Mouse (Mus musculus) urinary bladder, adult 18-20 months (tissue): ENCODE data around the gene Ssr2.
"Not testable (repeated sequence)": the region's sequence is repeated elsewhere in the genome, so short reads cannot be mapped to it uniquely, and the experiment has no call there.

ENCODE experiments used
- DNase-seq, 2 experiments: peaks; one replicate each; pipeline ENCODE4 v3.0.0; 2022; ENCODE audit warnings: low spot score in 2 of 2, mixed read lengths in 2 of 2

The Ssr2 gene

GRCm38 (mm10) chr3:88596547-88596946, 20.9 kb downstream of the Ssr2 start:
- not testable (repeated sequence) for DNase-seq

DNA sequence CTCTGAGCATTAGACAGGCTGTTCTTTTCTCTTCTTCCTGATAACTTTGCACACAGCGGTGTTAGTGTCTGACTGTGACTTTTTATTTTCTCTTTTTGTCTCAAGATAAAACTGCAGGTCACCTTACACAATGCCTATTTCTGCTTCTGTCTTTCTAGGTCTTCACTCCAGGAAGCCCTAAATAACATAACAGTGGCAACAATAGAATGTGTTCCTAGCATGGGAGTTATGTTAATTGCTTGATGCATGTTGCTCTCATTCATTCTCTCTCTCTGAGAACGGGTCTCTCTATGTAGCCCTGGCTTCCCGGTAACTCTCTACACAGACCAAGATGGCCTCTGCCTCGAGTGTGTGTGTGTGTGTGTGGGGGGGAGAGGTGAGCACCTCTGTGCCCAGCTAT, 26.8 kb downstream of the Ssr2 start:
- no peak for DNase-seq

- DNase-seq: peak; percentile 54 to 62
Observed at GRCm38 (mm10) chr3:88603714-88604161, 28.1 kb downstream of the Ssr2 start.

GRCm38 (mm10) chr3:88604863-88605262, 29.2 kb downstream of the Ssr2 start:
- no peak for DNase-seq

DNA sequence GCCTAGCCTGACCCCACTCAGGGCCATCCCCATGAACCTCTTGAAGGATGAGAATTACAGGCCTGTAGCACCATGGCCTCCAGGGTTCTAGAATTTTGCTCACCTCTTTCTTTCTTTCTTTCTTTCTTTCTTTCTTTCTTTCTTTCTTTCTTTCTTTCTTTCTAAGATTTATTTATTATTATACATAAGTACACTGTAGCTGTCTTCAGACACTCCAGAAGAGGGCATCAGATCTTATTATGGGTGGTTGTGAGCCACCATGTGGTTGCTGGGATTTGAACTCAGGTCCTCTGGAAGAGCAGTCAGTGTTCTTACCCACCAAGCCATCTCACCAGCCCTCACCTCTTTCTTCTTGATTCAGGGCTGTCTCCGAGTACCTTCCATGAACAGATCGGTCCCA, 30.0 kb downstream of the Ssr2 start, which contains the start of gene Arhgef2:
TSS of gene Arhgef2 (plus strand) at position 301 of the 400 bp plus-strand sequence.
- DNase-seq: not testable (repeated sequence)

GRCm38 (mm10) chr3:88607065-88607757, 31.5 kb downstream of the Ssr2 start:
- peak; percentile 78 to 80 for DNase-seq

- DNase-seq: no peak
Observed at GRCm38 (mm10) chr3:88607758-88608138, 32.1 kb downstream of the Ssr2 start.

DNA sequence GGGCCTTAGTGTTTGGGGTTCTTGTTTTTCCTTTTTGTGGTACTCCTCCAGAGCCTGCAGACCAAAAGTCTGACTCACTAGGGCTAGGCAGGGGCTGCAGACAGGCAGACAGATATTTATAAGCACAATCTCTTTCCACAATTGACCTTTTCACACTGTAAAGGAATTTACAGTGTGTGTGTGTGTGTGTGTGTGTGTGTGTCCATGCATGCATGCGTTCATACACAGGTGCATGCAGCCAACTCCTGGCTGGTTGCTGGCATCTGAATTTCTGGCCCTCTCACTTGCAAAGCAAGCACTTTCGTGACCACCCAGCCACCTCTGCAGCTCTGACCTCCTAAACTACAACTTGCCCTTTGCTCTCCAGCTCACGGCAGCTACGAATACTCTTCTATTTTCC, 33.4 kb downstream of the Ssr2 start:
- DNase-seq: no peak

DNA sequence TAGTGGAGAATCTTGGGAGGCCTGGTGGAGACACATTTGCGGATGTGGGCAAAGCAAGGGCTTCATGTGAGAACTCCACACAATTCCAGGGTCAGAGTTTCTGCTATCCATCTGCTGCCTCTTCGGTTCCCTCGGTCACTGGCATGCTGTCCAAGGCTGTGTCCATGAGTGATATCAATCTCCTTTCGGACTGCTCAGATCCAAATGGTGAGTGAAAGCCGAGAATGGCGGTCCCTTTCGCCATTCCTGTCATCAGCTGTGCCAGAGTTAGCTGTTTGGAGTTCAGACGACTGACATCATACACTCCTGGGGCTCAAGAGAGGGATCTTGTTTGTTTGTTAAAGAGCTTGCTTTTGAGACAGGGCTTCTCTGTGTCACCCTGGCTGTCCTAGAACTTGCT, 38.7 kb downstream of the Ssr2 start:
- no peak for DNase-seq

DNA sequence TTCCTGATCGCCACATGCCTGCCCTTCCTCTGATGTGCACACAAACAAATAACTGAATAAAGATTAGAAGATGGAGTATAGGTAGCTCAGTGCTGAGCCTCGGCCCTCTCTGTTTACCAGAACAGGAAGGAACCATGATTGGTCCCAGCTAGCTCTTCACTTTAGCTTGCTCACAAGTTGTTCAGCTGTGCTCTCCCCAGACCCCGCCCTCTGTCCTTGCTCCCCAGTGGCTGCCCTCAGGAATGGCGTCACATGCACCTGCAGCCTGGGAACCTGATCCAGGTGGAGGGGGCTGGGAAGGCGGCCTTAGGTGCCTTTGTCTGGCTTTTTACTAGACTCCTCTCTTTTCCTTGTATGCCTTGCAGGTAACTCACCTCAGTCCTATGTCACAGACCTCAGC, 39.4 kb downstream of the Ssr2 start:
- no peak for DNase-seq

DNA sequence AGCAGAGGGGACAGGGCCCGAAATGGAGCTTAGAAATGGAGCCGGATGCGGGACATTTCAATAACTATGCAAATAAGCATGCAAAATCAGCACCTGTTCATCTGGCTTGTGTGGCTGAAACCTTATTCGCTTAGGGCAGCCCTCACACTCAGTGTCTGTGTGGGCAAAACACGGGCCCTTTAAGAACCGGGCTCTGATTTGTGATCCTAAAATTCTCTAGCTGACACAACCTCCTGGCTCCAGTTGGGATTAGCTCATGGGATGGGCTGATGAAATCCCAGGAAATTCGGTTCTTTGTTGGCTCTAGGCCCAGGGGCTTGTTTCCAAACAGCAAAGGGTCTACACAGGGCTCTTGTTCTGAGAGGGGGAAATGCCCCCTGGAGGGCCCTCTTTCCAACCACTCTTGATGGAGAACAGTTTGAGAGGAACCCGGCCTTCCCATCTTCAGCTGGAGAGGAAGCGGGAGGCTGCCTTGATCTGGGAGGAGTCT, 40.3 kb downstream of the Ssr2 start:
- peak in 1 of 2 experiments; percentile 52 for DNase-seq

DNA sequence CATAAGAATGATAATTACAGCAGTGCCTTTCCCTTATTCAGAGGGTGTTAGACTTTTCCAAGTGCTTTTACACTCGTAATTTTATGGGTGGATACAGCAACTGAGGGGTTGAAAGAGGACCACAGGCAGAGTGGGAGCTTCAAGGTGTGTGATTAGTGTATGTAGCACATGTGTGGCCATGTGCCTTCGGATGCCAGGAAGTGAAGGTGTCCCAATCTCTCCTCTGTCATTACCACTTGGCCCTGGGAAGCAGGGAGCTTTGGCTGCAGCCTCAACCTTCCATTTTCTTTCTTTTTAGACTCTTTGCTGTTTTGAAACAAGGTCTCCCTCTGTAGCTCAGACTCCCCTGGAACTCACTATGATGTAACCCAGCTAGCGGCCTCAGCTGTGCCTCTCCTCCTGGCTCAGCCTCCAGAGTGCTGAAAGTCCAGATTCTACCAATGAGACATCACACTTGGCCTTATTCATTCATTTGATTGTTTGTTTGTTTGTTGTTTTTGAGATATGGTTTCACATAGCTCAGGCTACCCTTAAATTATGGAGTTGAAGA, 41.4 kb downstream of the Ssr2 start:
- no peak for DNase-seq

- DNase-seq: no peak
Observed at GRCm38 (mm10) chr3:88618074-88618871, 42.6 kb downstream of the Ssr2 start.

GRCm38 (mm10) chr3:88619113-88620097, 43.7 kb downstream of the Ssr2 start:
- no peak for DNase-seq

GRCm38 (mm10) chr3:88620146-88620991, 44.7 kb downstream of the Ssr2 start:
- no peak for DNase-seq

- DNase-seq: peak; percentile 69 to 71
Observed at GRCm38 (mm10) chr3:88620992-88621536, 45.4 kb downstream of the Ssr2 start.

- DNase-seq: peak in 1 of 2 experiments; percentile 42
Observed at GRCm38 (mm10) chr3:88621537-88622112, 45.9 kb downstream of the Ssr2 start.

DNA sequence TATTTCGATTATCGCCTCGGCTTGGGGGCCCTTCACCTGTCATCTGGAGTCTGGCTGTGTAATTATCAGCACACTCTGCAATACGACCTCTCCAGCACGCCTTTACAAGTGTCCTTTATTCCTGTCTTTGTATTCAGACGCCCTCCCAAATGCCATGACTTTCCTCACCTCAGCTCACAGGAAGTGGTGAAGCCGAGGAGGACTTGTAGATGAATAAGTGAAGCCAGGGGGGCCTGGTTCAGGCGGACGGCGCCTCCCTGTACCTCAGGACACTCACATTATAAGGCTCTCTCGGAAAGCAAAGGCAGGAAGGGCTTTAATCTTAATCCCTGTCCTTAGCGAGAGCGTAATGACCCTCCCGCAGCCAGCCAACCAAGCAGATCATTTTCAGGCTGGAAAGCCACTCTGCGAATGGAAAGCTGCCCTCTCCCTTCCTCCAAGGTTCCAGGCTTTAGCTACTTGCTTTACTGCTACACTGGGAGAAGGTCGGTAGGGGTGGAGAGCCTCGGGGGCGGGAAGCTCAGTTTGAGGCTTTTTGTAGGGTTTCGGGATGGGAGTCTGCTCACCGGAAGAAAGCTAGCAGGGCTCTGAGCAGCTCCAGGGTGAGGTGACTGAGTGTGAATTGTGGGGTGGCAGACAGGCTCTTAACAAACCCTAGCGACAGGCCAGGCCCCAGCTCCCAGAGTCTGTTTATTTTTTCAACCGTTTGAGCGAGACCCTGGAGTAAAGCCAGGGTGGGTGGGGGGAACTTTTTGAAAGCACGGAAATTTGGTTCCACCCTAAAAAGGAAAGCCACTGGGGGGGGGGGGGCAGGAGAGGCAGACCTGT, 46.7 kb downstream of the Ssr2 start:
- peak in 1 of 2 experiments; percentile 43 for DNase-seq

GRCm38 (mm10) chr3:88622941-88623345, 47.3 kb downstream of the Ssr2 start:
- no peak for DNase-seq
